8 mouse cellular contexts compared by ENCODE assay signal in the genomic region with DNA sequence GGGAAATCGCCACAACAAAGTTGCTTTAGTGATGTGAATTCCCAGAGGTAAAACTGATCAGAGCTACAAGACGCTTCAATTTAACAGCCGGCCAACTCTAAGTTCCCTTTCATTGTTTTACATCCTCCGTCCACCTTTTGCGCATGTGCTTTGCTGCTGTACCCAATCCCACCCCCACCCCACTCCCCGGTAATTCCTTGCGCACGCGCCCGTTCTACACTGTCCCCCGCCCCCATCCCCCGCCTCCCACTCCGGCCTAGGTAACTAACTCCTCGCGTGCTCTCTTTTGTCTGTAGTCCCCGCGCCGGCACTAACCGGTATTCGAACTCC. TPM values are rescaled to one million over a fixed set of nuclear protein-coding genes. Genes with fewer than 3 reads are reported as not detected.
A peak's percentile ranks its signal among the peaks of the same experiment; 100 is the strongest.
DNase-seq lines count a peak whose midpoint lies in the region; ATAC-seq and TF ChIP-seq lines count a peak whose summit lies in the region.

No protein-coding gene starts in this region.

- no peak for DNase-seq in layer of hippocampus, adult 2 months (ENCODE audit: low spot score in 2 of 2)
- no peak for DNase-seq in layer of hippocampus, adult 18-20 months (ENCODE audit: low spot score in 2 of 2)
- DNase-seq in embryonic facial prominence, embryonic 10.5 days (ENCODE audit: low spot score) = no peak
- DNase-seq in neural tube, embryonic 11.5 days (ENCODE audit: low spot score) = no peak
- no peak for DNase-seq in c-Kit-positive CD71-positive TER-119-positive erythroid progenitor cells, embryonic 14.5 days (ENCODE audit: low spot score)
- DNase-seq in thymus, postnatal 25 days = no peak
- no peak for DNase-seq in Muller cell, postnatal 12 days (ENCODE audit: inconsistent ontology term)

- H3K27me3 ChIP-seq in embryonic facial prominence, embryonic 10.5 days (replicated peaks; ENCODE audit: low read depth, poor library complexity, severe bottlenecking) = no peaks in the 10 kb centered on the region
- H3K27me3 ChIP-seq in intestine, postnatal 0 days (replicated peaks; ENCODE audit: control insufficient read depth, insufficient read depth, low read length) = no peaks in the 10 kb centered on the region
- no peaks in the 10 kb centered on the region for H3K27me3 ChIP-seq in neural tube, embryonic 11.5 days (ENCODE audit: control insufficient read depth, insufficient read depth, low read length)

- peak overlapping the region; percentile 81 for H3K4me2 ChIP-seq in intestine, postnatal 0 days (replicated peaks; ENCODE audit: low read depth)
- peak overlapping the region; percentile 77 for H3K4me2 ChIP-seq in neural tube, embryonic 11.5 days (ENCODE audit: low read depth)

- WGBS in embryonic facial prominence, embryonic 10.5 days = under 1% methylated on average over 20 of the region's 20 CpGs
- WGBS in intestine, postnatal 0 days = 0% methylated on average over 20 of the region's 20 CpGs
- 0% methylated on average over 20 of the region's 20 CpGs for WGBS in neural tube, embryonic 11.5 days

- ATAC-seq in intestine, postnatal 0 days = peak; percentile 1; the same call in 1 of the 2 replicates
- peak; percentile 40 for ATAC-seq in neural tube, embryonic 11.5 days (ENCODE audit: insufficient read depth, low FRiP score, low TSS enrichment)

- TF ChIP-seq CTCF in layer of hippocampus, adult 2 months (conservative IDR thresholded peaks at IDR 0.05) = no peak
- no peak for TF ChIP-seq CTCF in intestine, postnatal 0 days (IDR thresholded peaks at IDR 0.05; ENCODE audit: low read depth)

- H3K4me3 ChIP-seq in layer of hippocampus, adult 2 months = peak overlapping the region; percentile 82
- H3K4me3 ChIP-seq in embryonic facial prominence, embryonic 10.5 days = peak overlapping the region; percentile 76
- peak overlapping the region; percentile 76 for H3K4me3 ChIP-seq in intestine, postnatal 0 days (ENCODE audit: low read depth, low read length)
- peak overlapping the region; percentile 53 for H3K4me3 ChIP-seq in neural tube, embryonic 11.5 days (ENCODE audit: low read depth, low read length)

- H3K4me1 ChIP-seq in embryonic facial prominence, embryonic 10.5 days = peaks cover 47% of the 10 kb centered on the region
- H3K4me1 ChIP-seq in intestine, postnatal 0 days (replicated peaks; ENCODE audit: control insufficient read depth, insufficient read depth, low read length) = peaks cover 9% of the 10 kb centered on the region
- peaks cover 27% of the 10 kb centered on the region for H3K4me1 ChIP-seq in neural tube, embryonic 11.5 days (ENCODE audit: control insufficient read depth, insufficient read depth, low read length)

- H3K27ac ChIP-seq in layer of hippocampus, adult 2 months = no peak overlapping the region
- H3K27ac ChIP-seq in embryonic facial prominence, embryonic 10.5 days (replicated peaks) = peak overlapping the region; percentile 92
- peak overlapping the region; percentile 97 for H3K27ac ChIP-seq in intestine, postnatal 0 days (ENCODE audit: low read depth, low read length)
- peak overlapping the region; percentile 47; the same call in 1 of the 2 replicates for H3K27ac ChIP-seq in neural tube, embryonic 11.5 days (ENCODE audit: low read depth, low read length)

- H3K36me3 ChIP-seq in embryonic facial prominence, embryonic 10.5 days (replicated peaks) = peaks cover 40% of the 10 kb centered on the region
- H3K36me3 ChIP-seq in intestine, postnatal 0 days (ENCODE audit: control insufficient read depth, insufficient read depth) = peaks cover 28% of the 10 kb centered on the region
- H3K36me3 ChIP-seq in neural tube, embryonic 11.5 days (ENCODE audit: control insufficient read depth, insufficient read depth, low read length) = peaks cover 6% of the 10 kb centered on the region; the same call in 1 of the 2 replicates

- H3K9me3 ChIP-seq in embryonic facial prominence, embryonic 10.5 days = no peaks in the 10 kb centered on the region
- no peaks in the 10 kb centered on the region for H3K9me3 ChIP-seq in intestine, postnatal 0 days (ENCODE audit: control insufficient read depth)
- H3K9me3 ChIP-seq in neural tube, embryonic 11.5 days (ENCODE audit: control insufficient read depth, low read length) = no peaks in the 10 kb centered on the region

- H3K9ac ChIP-seq in intestine, postnatal 0 days (ENCODE audit: low read depth, low read length) = peak overlapping the region; percentile 51
- H3K9ac ChIP-seq in neural tube, embryonic 11.5 days (ENCODE audit: low read length) = peak overlapping the region; percentile 49

RNA-seq across cellular contexts. Expression of gene Cks1b, which starts 0.4 kb away (rescaled TPM):
- 1 to 10 TPM; 1.4 to 2.7 TPM for total RNA-seq in layer of hippocampus, adult 2 months (2021)
- total RNA-seq in layer of hippocampus, adult 18-20 months (2021) = 1 to 10 TPM; 2.3 to 2.4 TPM
- 786 and 805 TPM in 2 replicates for polyA plus RNA-seq in embryonic facial prominence, embryonic 10.5 days (2016; fragmentation: Nextera tagmentation; extraction: Ambion mirVana)
- 106 and 118 TPM in 2 replicates for polyA plus RNA-seq in intestine, postnatal 0 days (2015; fragmentation: Nextera tagmentation; extraction: Ambion mirVana)
- 432 and 463 TPM in 2 replicates for polyA plus RNA-seq in neural tube, embryonic 11.5 days (2014; fragmentation: Nextera tagmentation; extraction: Ambion mirVana)

RNA-seq across cellular contexts. Expression of gene Shc1, which starts 0.4 kb away (rescaled TPM):
- 10 to 100 TPM; 12.2 to 14.3 TPM for total RNA-seq in layer of hippocampus, adult 2 months (2021)
- total RNA-seq in layer of hippocampus, adult 18-20 months (2021) = 10 to 100 TPM; 11.5 to 12.8 TPM
- 82.0 and 82.1 TPM in 2 replicates for polyA plus RNA-seq in embryonic facial prominence, embryonic 10.5 days (2016; fragmentation: Nextera tagmentation; extraction: Ambion mirVana)
- 43.4 and 48.6 TPM in 2 replicates for polyA plus RNA-seq in intestine, postnatal 0 days (2015; fragmentation: Nextera tagmentation; extraction: Ambion mirVana)
- polyA plus RNA-seq in neural tube, embryonic 11.5 days (2014; fragmentation: Nextera tagmentation; extraction: Ambion mirVana) = 43.9 and 48.0 TPM in 2 replicates

RNA-seq across cellular contexts. Expression of gene Flad1, which starts 6.1 kb away (rescaled TPM):
- 10 to 100 TPM; 37.2 to 39.8 TPM for total RNA-seq in layer of hippocampus, adult 2 months (2021)
- 10 to 100 TPM; 39.8 to 39.9 TPM for total RNA-seq in layer of hippocampus, adult 18-20 months (2021)
- 25.3 and 28.2 TPM in 2 replicates for polyA plus RNA-seq in embryonic facial prominence, embryonic 10.5 days (2016; fragmentation: Nextera tagmentation; extraction: Ambion mirVana)
- 29.2 and 32.1 TPM in 2 replicates for polyA plus RNA-seq in intestine, postnatal 0 days (2015; fragmentation: Nextera tagmentation; extraction: Ambion mirVana)
- 29.4 and 30.9 TPM in 2 replicates for polyA plus RNA-seq in neural tube, embryonic 11.5 days (2014; fragmentation: Nextera tagmentation; extraction: Ambion mirVana)

RNA-seq across cellular contexts. Expression of gene Pygo2, which starts 12.2 kb away (rescaled TPM):
- total RNA-seq in layer of hippocampus, adult 2 months (2021) = 10 to 100 TPM; 55.5 to 61.9 TPM
- 10 to 100 TPM; 60.4 to 64.9 TPM for total RNA-seq in layer of hippocampus, adult 18-20 months (2021)
- polyA plus RNA-seq in embryonic facial prominence, embryonic 10.5 days (2016; fragmentation: Nextera tagmentation; extraction: Ambion mirVana) = 47.4 and 48.9 TPM in 2 replicates
- polyA plus RNA-seq in intestine, postnatal 0 days (2015; fragmentation: Nextera tagmentation; extraction: Ambion mirVana) = 17.1 and 17.5 TPM in 2 replicates
- 55.7 and 59.8 TPM in 2 replicates for polyA plus RNA-seq in neural tube, embryonic 11.5 days (2014; fragmentation: Nextera tagmentation; extraction: Ambion mirVana)

RNA-seq across cellular contexts. Expression of gene Lenep, which starts 15.2 kb away (rescaled TPM):
- 1 to 10 TPM; 5.8 to 7.1 TPM for total RNA-seq in layer of hippocampus, adult 2 months (2021)
- 1 to 10 TPM; 2.5 to 4.4 TPM for total RNA-seq in layer of hippocampus, adult 18-20 months (2021)
- polyA plus RNA-seq in embryonic facial prominence, embryonic 10.5 days (2016; fragmentation: Nextera tagmentation; extraction: Ambion mirVana) = 0.74 TPM in 1 of 2 replicates, not detected in the other
- not detected in 2 replicates for polyA plus RNA-seq in intestine, postnatal 0 days (2015; fragmentation: Nextera tagmentation; extraction: Ambion mirVana)
- 0.13 and 0.73 TPM in 2 replicates for polyA plus RNA-seq in neural tube, embryonic 11.5 days (2014; fragmentation: Nextera tagmentation; extraction: Ambion mirVana)
